Mouse (Mus musculus) liver (tissue): ENCODE results near the gene Zranb3.
"Not testable (repeated sequence)": the region's sequence is repeated elsewhere in the genome, so short reads cannot be mapped to it uniquely, and the experiment has no call there.

Experiments
- DNase-seq: peaks from one replicate; pipeline ENCODE4 v3.0.0-alpha.2; 2020; ENCODE audit warnings: mixed read lengths

The Zranb3 gene

DNA sequence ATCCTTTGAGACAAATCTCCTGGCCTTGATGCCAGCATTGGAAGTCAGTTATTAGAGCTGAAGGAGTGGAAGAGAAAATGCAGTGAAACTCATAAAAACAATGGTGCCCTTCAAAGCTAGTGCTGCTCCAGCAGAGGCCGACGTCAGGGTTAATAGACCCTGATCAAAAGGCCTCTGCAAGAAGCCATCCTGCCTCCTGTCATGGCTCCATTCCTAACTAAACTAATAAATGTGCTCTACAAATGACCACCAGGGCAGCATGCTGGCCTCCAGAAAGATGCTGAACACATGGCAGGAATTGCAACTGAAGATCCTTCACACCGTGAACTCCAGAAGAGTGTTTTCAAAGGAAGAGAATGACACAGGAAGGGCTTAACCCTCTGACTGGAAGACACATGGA is 117.5 kb downstream of the Zranb3 start:
- DNase-seq: no peak

DNA sequence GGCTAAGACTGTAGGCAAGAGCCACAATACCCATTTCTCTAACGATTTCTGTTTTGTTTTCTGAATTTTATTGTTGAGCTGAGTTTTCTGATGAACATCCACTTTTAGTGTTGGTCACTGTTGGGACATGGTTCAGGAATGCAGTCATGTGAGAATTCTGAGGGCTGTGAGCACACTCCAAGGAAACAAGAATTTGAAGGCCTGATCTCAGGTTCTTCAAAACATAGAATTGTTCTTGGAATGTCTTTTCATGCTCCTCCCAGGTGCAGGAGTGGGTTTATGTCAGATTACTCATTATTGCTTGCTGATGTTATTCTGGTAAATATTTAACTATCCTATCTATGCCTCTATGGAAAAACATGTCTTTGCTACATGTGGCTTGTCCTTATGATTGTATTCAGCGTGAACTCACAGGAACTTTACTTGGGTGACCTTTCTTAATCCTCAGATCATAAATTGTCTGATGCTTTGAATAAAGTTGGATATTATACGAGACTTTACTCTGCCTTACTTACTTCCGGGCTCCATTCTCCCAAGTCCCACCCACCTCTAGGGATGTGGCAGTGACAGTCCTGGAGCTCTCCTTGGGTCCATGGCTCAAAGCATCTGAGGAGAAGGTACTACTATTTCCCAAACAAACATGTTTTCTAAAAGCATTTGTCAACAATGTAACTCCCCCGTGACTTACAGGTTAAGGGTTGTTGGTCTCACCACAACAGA is 119.4 kb downstream of the Zranb3 start:
- DNase-seq: no peak

DNA sequence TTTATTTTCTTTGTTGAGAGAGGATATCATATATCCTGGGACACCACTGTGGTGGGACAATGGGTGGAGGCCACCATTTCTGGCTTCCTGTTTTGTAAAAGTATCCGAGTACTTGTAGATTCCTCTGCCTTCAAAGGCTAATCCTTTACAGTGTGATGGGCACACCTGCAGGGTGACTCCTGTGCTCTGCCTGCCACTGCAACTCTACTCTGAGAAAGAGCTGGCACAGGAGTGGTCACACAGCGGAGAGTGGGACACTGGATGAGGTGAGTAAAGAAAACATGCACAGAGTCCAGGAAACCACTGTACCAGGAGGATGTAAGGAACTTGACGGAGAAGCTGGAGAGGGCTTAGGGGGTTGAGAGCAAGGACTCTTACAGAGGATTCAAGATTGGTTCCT is 120.6 kb downstream of the Zranb3 start:
- DNase-seq: no peak

DNA sequence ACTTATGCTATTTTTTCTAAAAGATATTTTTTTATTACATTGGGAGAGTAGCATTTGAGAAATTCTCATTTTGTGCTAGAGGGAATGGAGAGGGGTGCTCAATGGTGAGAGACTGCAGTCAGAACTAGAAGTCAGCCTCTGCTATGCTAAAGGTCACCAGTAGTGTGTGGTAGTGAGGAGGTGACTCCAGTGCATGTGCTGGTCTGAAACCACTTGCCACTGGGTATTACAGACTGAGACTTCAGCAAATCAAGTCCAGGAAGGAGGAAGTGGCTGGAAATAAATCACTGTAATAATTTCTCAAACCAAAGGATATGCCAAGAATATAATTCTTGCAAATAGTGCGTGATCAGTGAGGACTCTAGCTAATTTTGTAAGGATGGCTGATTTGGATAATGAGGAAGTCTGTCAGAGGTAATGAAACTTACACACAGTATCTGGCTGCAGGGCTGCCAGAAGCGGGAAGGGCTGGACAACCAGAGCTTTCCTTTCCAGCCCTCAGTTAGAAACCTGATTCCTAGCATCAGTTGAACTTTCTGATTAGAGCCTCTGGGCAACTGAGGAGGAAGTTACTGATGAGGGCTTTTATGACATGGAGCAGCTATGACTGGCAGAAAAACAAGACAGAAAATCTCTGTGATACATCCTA is 121.8 kb downstream of the Zranb3 start:
- no peak for DNase-seq

DNA sequence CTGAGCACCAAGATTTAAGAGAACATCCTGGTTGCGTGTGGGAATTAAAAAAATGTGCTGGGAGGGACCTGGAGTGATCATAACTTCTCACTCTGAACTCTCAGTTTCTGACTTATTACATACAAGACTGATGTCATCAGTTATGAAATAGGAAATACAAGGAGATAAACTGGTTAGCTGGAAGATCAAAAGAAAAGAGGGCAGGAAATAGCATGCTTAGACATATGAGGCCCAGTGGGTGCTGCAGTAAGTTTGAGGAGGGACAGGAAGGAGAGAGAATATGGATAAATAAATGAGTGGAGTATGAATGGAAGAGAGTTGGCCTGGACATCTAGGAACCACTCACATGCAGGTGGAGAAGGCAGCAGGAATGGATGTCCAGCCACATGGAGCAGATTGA is 124.7 kb downstream of the Zranb3 start:
- DNase-seq: no peak

DNA sequence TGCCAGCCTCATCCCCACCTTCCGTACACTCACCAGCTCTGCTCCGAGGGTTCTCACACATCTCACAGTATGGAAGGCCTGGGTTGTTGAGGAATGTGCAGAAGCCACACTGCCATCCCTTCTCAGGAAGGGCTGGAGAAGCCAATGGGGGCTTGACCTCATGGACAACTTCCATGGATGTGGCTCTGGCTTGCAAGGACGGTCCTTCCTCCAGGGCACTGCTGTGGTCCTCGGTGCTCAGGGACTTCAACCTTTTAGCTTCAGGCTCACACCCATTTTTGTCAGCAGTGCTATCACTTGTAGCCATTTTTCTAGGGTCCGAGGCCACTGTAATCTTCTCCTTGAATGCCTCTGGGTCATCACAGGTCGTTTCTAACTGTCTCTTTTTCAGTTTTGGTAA is 126.7 kb downstream of the Zranb3 start:
- no peak for DNase-seq

DNA sequence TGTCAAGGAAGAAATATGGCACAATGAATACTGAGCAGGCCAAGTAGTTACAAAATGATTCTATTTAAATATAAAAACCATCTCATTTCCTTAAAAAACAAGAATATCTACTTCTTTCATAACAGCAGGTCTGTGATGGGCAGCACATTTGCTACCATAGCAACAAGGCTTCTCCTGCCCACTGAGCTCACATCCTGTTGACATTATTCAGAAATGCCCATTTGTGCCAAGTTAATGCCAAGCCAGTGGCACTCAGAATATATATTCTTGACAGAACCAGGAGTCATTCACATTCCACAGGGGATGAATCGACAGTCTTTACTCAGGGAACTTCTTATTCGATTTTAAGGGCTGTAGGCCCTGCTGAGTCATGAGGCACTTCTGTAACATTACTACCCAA is 127.2 kb downstream of the Zranb3 start:
- no peak for DNase-seq

DNA sequence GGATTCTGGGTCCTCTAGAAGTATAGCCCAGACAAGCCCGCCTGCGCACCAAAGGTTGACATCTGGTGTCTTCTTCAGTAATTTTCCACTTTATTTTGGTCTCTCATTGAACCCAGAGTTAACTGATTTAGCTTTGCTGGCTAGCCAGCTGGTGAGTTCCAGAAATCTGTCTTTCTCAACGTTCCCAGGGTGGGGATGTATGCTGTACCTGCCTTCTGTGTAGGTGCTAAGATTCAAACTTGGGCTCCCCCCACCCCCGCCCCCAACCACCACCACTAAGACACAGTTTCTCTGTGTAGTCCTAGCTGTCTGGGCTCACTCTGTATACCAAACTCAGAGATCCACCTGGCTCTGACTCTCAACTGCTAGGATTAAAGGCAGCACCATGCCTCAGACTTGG is 128.8 kb downstream of the Zranb3 start:
- no peak for DNase-seq

DNA sequence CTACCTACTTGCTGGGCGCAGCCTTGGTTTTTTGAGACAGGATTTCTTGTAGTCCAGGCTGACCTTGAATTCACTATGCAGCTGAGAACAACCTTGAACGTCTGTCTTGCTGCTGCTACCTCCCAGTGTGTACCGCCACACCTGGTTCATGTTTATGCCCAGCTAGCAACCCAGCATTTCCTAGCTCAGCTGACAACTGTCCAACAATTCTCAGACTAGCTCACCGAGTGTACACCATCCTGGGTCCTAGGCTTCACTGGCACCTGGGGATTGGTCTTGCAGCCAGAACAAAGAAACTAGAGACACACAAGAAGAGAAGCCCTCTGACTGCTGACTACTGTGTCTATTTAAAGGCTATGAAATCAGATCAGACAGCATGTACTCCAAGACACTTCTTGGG is 132.0 kb downstream of the Zranb3 start:
- DNase-seq: no peak

DNA sequence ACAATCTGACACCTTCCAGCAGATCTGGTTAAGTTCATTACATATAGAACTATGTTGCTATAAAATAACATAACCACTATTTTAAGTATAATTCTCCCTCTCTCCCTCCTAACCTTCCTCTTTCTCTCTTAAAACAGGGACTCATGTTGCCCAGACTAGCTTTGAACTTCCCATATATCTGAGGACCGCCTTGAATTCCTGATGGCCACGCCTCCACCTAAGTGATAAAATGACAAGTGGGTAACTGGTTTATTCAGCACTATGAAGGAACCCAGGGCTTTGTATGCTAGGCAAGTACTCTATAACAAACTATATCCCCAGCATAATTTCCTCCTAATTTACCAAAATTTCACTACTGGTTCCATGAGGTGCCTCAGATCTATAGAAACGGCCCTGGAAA is 139.5 kb downstream of the Zranb3 start:
- DNase-seq: no peak

DNA sequence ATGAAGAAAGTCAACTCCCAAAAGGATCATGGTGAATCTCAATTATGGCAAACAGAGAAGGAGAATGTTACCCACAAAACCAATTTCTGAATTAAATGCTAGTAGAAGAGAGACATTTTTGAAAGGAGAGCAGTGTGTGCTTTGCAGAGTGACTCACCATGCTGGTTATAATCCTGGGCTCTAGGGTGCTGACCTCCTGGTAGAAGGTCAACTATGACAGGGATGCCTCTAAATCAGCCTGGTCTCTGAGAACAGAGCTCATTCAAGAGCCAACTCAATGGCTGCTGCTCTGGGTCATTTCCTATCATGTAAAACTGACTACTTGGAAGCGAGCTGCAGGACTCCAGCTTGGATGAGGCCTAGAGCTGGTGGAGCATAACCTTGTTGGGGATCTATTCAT is 141.7 kb downstream of the Zranb3 start:
- no peak for DNase-seq

DNA sequence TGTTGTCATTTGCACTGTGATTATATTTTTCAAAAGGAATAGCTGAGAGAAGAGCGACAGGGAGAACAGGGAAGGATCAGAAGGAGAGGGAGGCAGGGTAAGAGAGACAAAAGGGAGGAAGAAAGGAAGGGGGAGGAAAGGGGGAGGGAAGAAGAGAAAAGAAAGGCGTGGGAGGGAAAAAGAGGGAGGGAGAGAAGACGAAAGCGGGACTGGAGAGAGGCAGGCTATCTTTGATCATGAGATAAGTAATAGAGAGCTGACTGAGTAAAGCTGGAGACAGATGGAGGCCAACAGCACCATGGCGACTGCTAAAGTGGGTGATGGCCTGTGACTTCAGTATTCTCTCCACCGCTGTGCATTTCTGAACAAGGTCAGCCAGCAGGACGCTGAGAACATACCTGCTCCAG is 143.5 kb downstream of the Zranb3 start:
- no peak for DNase-seq

DNA sequence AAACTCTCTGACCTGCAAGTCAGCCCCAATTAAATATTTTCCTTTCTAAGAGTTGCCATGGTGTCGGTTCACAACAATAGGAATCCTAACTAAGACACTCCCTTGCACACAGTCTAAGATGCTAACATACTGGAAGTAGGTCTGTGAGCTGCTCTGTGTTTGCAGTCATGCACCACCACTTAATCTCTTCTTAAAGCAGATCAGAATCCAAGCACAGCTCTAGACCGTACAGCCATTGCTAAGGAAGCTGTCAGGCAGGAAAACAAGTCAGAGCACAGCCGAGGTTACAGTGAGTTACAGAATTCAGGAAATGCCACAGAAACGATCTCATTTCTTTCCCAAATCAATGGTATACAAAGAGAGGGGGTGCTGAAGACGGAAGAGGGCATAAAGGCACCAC is 144.0 kb downstream of the Zranb3 start:
- DNase-seq: no peak

DNA sequence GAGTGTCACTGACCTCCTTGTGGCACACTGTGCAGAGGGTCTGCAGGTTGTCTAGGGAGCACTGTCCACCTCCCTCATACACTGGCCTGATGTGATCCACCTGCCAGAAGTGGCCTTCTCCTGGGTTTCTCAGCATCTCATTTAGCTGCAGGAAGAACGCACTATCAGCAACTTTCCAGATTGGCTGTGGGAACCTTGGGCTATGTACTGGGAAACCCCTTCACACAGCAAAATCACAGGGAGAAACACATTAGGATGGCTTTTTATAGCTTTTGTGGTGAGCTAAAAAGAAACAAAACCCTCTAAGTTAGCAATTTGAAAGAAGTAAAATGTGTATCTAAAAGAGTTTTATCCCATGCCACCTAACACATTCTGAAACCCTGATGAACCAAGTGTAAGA is 146.3 kb downstream of the Zranb3 start:
- no peak for DNase-seq

DNA sequence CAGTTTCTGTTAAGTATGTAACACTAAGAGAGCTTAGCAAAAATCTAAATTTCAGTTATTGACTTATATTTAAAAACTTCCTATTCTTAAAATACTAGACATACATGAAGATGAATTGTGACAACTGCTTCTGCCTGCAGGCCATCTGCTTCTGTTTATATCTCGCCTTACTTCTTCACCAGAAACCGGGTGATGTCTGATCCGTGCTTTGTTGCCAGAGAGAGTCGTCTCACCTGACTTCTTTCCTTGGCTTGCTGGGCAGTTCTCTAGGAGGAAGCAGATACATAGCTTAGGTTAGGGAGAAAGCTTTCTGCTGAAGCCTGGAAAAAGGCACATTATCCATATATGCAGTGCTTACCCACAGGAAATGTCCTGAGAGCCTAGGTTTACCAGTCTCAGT is 148.0 kb downstream of the Zranb3 start:
- DNase-seq: no peak

DNA sequence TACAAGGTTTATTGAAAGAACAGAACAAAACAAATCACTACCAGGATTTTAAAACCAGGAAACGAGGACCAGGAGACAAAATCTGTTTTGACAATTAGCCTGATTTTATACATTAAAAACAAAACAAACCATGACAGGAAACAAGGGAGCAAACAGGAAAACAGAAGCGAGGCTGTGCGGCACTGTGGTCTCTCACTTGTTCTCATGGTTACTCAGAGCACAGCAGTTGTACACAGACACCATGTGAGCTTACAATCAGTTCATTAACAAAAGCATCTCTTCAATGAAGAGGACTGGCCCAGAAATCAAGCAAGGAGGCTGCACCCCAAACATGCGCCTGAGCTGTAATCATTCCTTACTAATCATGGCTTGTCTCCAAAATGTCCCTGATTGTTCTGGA is 148.6 kb downstream of the Zranb3 start:
- not testable (repeated sequence) for DNase-seq

DNA sequence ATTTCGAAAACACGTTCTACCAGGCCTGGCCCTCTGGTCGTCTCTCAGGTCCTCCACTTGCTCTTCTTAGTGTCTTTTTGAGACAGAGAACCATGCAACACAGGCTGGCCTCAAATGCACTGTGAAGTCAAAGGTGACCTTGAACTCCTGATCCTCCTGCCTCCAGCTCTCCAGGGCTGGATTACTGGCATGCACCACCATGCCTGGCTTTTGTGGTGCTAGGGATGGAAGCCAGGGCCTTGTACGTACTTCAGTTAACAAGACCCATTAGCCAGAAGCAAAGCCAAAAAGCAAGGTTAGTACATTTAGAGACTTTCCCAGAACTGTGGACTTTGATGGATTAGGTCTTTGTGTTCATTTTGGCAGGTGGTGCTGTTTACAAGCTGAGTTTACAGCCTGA is 150.6 kb downstream of the Zranb3 start:
- no peak for DNase-seq

DNA sequence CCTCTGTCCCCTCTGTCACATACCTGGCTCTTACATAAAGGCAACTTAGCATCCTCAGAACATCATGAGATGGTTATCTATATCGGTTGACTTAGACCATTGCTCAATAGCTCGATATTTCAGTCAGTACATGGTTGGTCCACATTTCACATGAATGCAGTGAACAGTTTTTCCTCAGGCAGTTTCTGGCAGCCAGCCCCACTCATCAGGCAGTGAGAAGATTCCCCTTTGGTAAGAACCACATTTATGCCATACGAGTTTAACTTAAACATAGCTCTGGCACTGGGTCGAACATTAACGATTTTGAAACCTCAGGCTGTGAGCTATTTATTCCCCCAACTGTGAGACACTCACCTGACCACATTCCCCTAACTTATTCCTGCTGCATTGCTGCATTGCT is 154.1 kb downstream of the Zranb3 start:
- no peak for DNase-seq

DNA sequence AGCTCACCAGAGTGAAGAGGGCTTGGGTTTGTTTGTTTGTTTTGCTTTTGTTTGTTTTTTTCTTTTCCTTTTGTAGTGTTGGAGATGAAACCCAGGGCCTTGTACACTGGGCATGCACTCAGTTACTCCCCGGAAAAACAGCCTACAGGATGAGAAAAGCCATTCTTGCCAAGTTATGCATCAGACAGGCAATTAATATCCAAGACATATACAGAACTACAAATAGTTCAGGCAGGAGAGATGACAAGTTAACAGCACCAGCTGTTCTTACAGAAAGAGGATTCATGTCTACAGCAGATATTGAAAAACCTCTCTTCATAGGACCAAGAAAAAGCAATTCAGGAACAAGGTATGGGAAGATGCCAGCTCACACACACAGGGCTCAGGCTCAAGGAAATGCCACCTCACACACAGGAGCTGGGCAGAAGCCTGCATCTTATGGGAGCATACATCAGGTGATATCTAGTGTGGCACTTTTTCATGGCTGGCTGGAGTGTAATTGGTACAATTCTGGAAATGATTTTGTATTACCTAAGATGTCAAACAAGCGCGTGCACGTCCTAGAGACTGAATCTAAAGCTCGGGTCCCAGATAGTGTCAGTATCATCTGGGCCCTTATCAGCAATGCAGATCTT is 156.1 kb downstream of the Zranb3 start:
- no peak for DNase-seq

DNA sequence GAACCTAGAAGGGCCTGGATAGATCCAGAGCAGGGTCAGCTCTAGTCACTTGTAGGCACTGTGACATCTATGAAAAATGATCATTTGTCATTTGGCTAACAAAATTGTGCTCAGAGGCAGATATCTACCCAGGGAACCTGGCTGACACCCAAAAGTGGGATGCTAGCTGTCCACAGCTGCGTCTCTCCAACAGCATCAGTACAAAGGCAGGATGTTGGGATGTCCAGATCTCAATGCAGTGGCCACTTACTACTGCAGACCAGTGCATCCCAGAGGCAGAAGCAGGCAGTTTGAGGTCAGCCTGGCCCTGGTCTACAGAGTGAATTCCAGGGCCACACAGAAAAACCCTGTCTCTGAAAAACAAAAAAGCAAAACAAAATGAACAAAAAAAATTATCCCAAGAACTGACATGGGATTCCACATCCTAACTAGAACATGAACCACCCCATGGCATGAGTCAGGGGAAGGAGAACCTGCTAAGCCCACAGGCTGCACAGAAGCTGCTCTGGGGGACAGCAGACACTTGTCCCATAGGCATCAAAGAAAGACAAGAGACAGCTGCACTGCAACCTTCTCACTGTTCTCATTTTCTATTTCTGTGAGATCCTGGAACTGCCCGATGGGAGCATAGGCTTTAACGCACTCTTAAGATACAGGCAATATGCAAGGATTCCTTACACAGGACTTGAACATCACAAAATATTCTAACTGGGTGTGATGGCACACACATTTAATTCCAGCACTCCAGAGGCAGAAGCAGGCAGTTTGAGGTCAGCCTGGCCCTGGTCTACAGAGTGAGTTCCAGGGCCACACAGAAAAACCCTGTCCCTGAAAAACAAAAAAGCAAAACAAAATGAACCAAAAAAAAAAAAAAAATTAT is 156.9 kb downstream of the Zranb3 start:
- DNase-seq: no peak

DNA sequence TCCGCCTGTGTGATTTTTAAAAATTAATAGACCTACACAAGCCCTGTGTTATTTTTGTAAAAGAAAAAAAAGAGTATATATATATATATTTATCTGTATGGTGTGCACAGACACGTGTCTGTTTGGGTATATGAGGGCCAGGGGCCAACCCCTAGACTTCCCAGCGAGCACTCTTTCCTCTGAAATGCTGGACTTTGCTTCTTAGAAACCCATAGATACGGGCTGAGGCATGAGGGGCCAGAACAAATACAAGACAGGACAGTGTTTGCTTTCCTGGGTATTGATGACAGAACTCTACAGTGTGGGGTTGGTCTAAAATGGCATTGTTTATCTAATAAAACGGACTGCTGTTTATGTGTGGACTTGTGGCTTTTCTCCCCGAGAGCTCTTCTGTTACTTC is 159.3 kb downstream of the Zranb3 start:
- no peak for DNase-seq

DNA sequence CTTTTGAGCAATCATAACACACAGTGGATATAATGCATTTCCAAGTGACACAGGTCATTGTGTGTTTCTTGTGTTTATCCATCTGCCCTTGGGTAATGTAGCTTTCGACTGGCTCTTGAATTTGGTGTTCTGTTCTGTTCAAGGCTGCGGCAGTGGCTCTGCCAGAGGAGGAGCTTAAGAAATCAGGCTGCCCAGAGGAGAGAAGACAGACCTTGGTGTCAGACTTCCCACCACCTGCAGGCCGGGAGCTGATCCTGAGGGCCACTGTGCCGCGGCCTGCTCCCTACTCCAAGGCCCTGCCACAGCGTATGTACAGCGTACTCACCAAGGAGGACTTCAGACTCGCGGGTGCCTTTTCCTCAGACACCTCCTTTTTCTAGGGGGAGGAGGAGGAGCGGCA is 160.6 kb downstream of the Zranb3 start:
- no peak for DNase-seq

DNA sequence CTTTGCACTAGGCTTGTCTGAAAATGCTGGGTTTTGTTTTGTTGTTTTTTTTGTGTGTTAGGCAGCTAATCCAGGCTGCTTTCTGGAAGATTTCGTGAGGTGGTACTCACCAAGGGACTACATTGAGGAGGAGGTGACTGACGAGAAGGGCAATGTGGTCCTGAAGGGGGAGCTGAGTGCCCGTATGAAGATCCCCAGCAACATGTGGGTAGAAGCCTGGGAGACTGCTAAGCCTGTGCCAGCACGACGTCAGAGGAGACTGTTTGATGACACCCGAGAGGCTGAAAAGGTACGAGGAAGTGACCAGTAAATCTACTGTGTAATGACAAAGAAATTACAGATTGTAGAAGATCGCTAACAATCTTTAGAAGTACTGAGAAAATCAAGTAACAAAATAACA is 165.6 kb downstream of the Zranb3 start:
- no peak for DNase-seq

DNA sequence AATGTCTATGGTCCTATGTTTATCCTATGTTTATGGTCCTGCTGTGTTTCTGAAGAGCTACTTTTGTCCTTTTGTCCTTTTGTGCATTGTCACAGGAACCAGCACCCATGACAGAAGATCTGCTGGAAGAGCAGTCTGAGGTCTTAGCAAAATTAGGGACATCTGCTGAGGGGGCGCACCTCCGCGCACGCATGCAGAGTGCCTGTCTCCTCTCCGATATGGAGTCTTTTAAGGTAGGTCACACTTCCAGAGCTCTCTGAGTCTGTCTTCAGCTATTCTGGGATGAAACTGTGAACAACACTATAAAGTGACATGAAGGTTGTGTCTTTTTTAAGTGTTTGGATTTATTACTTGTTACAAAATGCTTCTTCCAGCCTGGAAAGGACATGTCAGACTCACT is 168.5 kb downstream of the Zranb3 start:
- no peak for DNase-seq
